ENCODE assay signal across 9 mouse cellular contexts in the genomic region with DNA sequence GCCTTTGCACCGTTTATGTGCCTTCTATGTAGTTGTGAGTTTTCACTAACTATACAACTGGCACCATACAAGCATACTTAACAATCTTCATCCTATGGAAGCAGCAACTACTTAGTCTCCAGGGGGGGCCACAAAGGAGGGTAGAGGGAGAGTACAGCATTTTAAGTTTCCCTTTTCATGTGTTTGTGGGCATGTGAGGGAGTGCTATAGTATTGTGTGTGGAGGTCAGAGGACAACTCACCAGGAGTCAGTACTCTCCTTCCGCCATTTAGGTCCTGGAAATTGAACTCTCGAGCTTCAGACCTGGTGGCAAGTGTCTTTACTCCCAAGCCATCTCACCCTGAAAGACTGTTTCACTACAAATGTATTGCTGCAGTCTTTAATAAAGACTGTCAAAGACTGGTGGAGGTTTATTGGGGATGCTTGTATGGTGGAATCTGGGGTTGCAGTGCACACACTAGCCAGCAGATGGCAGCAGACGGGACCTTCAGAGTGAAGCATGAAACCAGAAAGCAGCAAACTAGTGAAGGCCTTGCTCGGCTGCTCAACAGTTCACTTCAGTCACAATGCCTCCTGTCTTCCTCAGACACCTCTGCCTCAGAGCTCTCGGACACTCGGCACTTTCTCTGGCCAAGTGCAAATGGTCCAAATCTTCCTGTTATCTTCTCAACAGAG. TPM values are rescaled to one million over a fixed set of nuclear protein-coding genes. Genes with fewer than 3 reads are reported as not detected.
DNase-seq lines count a peak whose midpoint lies in the region; ATAC-seq and TF ChIP-seq lines count a peak whose summit lies in the region.
"Had no signal": no experiment of that assay in that cellular context is flagged by ENCODE, and none has a peak within 500 bp of the region (broad histone marks: within the 10 kb centered on the region; RNA-seq: fewer than 3 reads in every experiment).

No protein-coding gene starts in this region.

- H3K4me2 ChIP-seq in forebrain, embryonic 15.5 days (replicated peaks): no peak overlapping the region

- no peak overlapping the region for H3K4me3 ChIP-seq in forebrain, embryonic 10.5 days
- H3K4me3 ChIP-seq in forebrain, embryonic 15.5 days: no peak overlapping the region
- no peak overlapping the region for H3K4me3 ChIP-seq in layer of hippocampus, adult 2 months

- 26% methylated on average over 7 of the region's 7 CpGs for WGBS in forebrain, embryonic 10.5 days
- 27% methylated on average over 7 of the region's 7 CpGs for WGBS in forebrain, embryonic 15.5 days

- H3K36me3 ChIP-seq in forebrain, embryonic 10.5 days (replicated peaks): peaks cover 15% of the 10 kb centered on the region
- H3K36me3 ChIP-seq in forebrain, embryonic 15.5 days: peaks cover 4% of the 10 kb centered on the region

- no peak overlapping the region for H3K9ac ChIP-seq in forebrain, embryonic 15.5 days (replicated peaks)

- no peaks in the 10 kb centered on the region for H3K4me1 ChIP-seq in forebrain, embryonic 10.5 days
- no peaks in the 10 kb centered on the region for H3K4me1 ChIP-seq in forebrain, embryonic 15.5 days

- H3K9me3 ChIP-seq in forebrain, embryonic 10.5 days: no peaks in the 10 kb centered on the region
- no peaks in the 10 kb centered on the region for H3K9me3 ChIP-seq in forebrain, embryonic 15.5 days

- TF ChIP-seq CTCF in layer of hippocampus, adult 2 months (conservative IDR thresholded peaks at IDR 0.05): peak; percentile 98

- no peak for ATAC-seq in forebrain, embryonic 15.5 days (replicated peaks)

- H3K27me3 ChIP-seq in forebrain, embryonic 10.5 days (ENCODE audit: poor library complexity, severe bottlenecking): no peaks in the 10 kb centered on the region
- H3K27me3 ChIP-seq in forebrain, embryonic 15.5 days: no peaks in the 10 kb centered on the region

- peak; percentile 72 for DNase-seq in forebrain, embryonic 10.5 days (ENCODE audit: extremely low spot score, low spot score)
- peak; percentile 41 for DNase-seq in T-cell, adult 2 months (ENCODE audit: low spot score)
- DNase-seq in cerebellum, postnatal 4 days (ENCODE audit: low spot score in 2 of 2): peak; percentile 37 to 70
- peak; percentile 21 for DNase-seq in gastrocnemius, postnatal 25 days
- DNase-seq in layer of hippocampus, adult 2 months (ENCODE audit: low spot score in 2 of 2): peak in 1 of 2 experiments; percentile 82
- peak; percentile 51 for DNase-seq in lung, postnatal 25 days (ENCODE audit: low spot score)
- DNase-seq in right cerebral cortex, postnatal 4 days: peak; percentile 82

- no peak overlapping the region for H3K27ac ChIP-seq in forebrain, embryonic 10.5 days
- H3K27ac ChIP-seq in forebrain, embryonic 15.5 days (replicated peaks): no peak overlapping the region
- no peak overlapping the region for H3K27ac ChIP-seq in layer of hippocampus, adult 2 months
- H3K27ac ChIP-seq: macrophage had no signal

RNA-seq across cellular contexts. Expression of gene Tomm5, which starts 10.6 kb away (rescaled TPM):
- 234 and 236 TPM in 2 replicates for polyA plus RNA-seq in forebrain, embryonic 10.5 days (2016; fragmentation: Nextera tagmentation; extraction: Ambion mirVana)
- 143 and 153 TPM in 2 replicates for polyA plus RNA-seq in forebrain, embryonic 15.5 days (2015; fragmentation: Nextera tagmentation; extraction: Ambion mirVana)
- total RNA-seq in gastrocnemius, postnatal 25 days (2021): 100 to 1,000 TPM in 1 of 2 experiments, 10 to 100 TPM in 1; 84.5 to 103 TPM
- total RNA-seq in layer of hippocampus, adult 2 months (2021): 10 to 100 TPM; 58.4 to 67.6 TPM

RNA-seq across cellular contexts. Expression of gene Fbxo10, which starts 12.9 kb away (rescaled TPM):
- polyA plus RNA-seq in forebrain, embryonic 10.5 days (2016; fragmentation: Nextera tagmentation; extraction: Ambion mirVana): 17.8 and 18.0 TPM in 2 replicates
- 24.5 and 25.8 TPM in 2 replicates for polyA plus RNA-seq in forebrain, embryonic 15.5 days (2015; fragmentation: Nextera tagmentation; extraction: Ambion mirVana)
- 1 to 10 TPM; 2.5 TPM for total RNA-seq in gastrocnemius, postnatal 25 days (2021)
- 10 to 100 TPM; 46.1 to 48.0 TPM for total RNA-seq in layer of hippocampus, adult 2 months (2021)

Comparison
In these comparisons a context has a peak if more than half of its experiments do, and no peak if none do; other contexts are left out.
1. RNA of gene Fbxo10, which starts 12.9 kb away (total RNA-seq): 46.1 to 48.0 TPM in layer of hippocampus, adult 2 months; 2.5 TPM in gastrocnemius, postnatal 25 days; every median in the first group is over 10 times any median in the second.